Mouse (Mus musculus): Measurements from ENCODE around the gene Gm27029. TPM values are rescaled to one million over a fixed set of nuclear protein-coding genes. Genes with fewer than 3 reads are reported as not detected.

Gene Gm27029
- polyA plus RNA-seq, 1 experiment, result 3.1 TPM

- 81% methylated on average over 8 of the region's 8 CpGs for WGBS
- no peak within 1 kb of the TSS for H3K27ac ChIP-seq (ENCODE audit: insufficient read depth, low read length)
- H3K4me3 ChIP-seq (replicated peaks; ENCODE audit: insufficient read depth, low read depth, low read length), result no peak within 1 kb of the TSS
- no peak for DNase-seq
- no peaks in the 10 kb centered on the region for H3K27me3 ChIP-seq (ENCODE audit: control insufficient read depth, insufficient read depth, low read length)
- H3K4me1 ChIP-seq (ENCODE audit: control insufficient read depth, insufficient read depth, low read length), result no peaks in the 10 kb centered on the region
- TF ChIP-seq POLR2A (IDR thresholded peaks at IDR 0.05; ENCODE audit: borderline replicate concordance, insufficient read depth, low read length) (no peak), CTCF (IDR thresholded peaks at IDR 0.05; ENCODE audit: borderline replicate concordance, insufficient read depth, low read depth, low read length) (no peak)
Measured at GRCm38 (mm10) chr11:101367326-101367935, 57.2 kb downstream of the Gm27029 start, which contains the start of gene G6pc. G6pc (plus strand) TSS chr11:101367561.

- WGBS, result 83% methylated on average over 5 of the region's 5 CpGs
- Histone ChIP-seq H3K4me3 (replicated peaks; ENCODE audit: insufficient read depth, low read depth, low read length) (no peak overlapping the region), H3K4me1 (ENCODE audit: control insufficient read depth, insufficient read depth, low read length) (no peaks in the 10 kb centered on the region), H3K27ac (ENCODE audit: insufficient read depth, low read length) (no peak overlapping the region), H3K27me3 (ENCODE audit: control insufficient read depth, insufficient read depth, low read length) (no peaks in the 10 kb centered on the region)
- TF ChIP-seq POLR2A (IDR thresholded peaks at IDR 0.05; ENCODE audit: borderline replicate concordance, insufficient read depth, low read length) (no peak), CTCF (IDR thresholded peaks at IDR 0.05; ENCODE audit: borderline replicate concordance, insufficient read depth, low read depth, low read length) (no peak)
- DNase-seq, result no peak
Measured at GRCm38 (mm10) chr11:101364531-101364931, 60.1 kb downstream of the Gm27029 start.

- no peak for DNase-seq
- Histone ChIP-seq H3K27me3 (ENCODE audit: control insufficient read depth, insufficient read depth, low read length) (no peaks in the 10 kb centered on the region), H3K4me1 (ENCODE audit: control insufficient read depth, insufficient read depth, low read length) (no peaks in the 10 kb centered on the region), H3K27ac (ENCODE audit: insufficient read depth, low read length) (no peak overlapping the region), H3K4me3 (replicated peaks; ENCODE audit: insufficient read depth, low read depth, low read length) (no peak overlapping the region)
- no peak for TF ChIP-seq POLR2A (IDR thresholded peaks at IDR 0.05; ENCODE audit: borderline replicate concordance, insufficient read depth, low read length)
- TF ChIP-seq CTCF (IDR thresholded peaks at IDR 0.05; ENCODE audit: borderline replicate concordance, insufficient read depth, low read depth, low read length), result no peak
- 60% methylated on average over 3 of the region's 3 CpGs for WGBS
Measured at GRCm38 (mm10) chr11:101360651-101361113, 63.9 kb downstream of the Gm27029 start.

GRCm38 (mm10) chr11:101359776-101360175, 64.8 kb downstream of the Gm27029 start:
- TF ChIP-seq CTCF (IDR thresholded peaks at IDR 0.05; ENCODE audit: borderline replicate concordance, insufficient read depth, low read depth, low read length) (no peak), POLR2A (IDR thresholded peaks at IDR 0.05; ENCODE audit: borderline replicate concordance, insufficient read depth, low read length) (no peak)
- H3K27ac ChIP-seq (ENCODE audit: insufficient read depth, low read length), result no peak overlapping the region
- 73% methylated on average over 9 of the region's 9 CpGs for WGBS

GRCm38 (mm10) chr11:101357505-101358182, 67.0 kb downstream of the Gm27029 start:
- DNase-seq, result no peak
- H3K4me3 ChIP-seq (replicated peaks; ENCODE audit: insufficient read depth, low read depth, low read length), result no peak overlapping the region
- H3K27me3 ChIP-seq (ENCODE audit: control insufficient read depth, insufficient read depth, low read length), result no peaks in the 10 kb centered on the region
- no peaks in the 10 kb centered on the region for H3K4me1 ChIP-seq (ENCODE audit: control insufficient read depth, insufficient read depth, low read length)
- WGBS, result 77% methylated on average over 3 of the region's 3 CpGs
- no peak overlapping the region for H3K27ac ChIP-seq (ENCODE audit: insufficient read depth, low read length)
- no peak for TF ChIP-seq CTCF (IDR thresholded peaks at IDR 0.05; ENCODE audit: borderline replicate concordance, insufficient read depth, low read depth, low read length)
- no peak for TF ChIP-seq POLR2A (IDR thresholded peaks at IDR 0.05; ENCODE audit: borderline replicate concordance, insufficient read depth, low read length)

More at GRCm38 (mm10) chr11:101359776-101360175, 64.8 kb downstream of the Gm27029 start:
- no peak for DNase-seq
- Histone ChIP-seq H3K4me3 (replicated peaks; ENCODE audit: insufficient read depth, low read depth, low read length) (no peak overlapping the region), H3K4me1 (ENCODE audit: control insufficient read depth, insufficient read depth, low read length) (no peaks in the 10 kb centered on the region), H3K27me3 (ENCODE audit: control insufficient read depth, insufficient read depth, low read length) (no peaks in the 10 kb centered on the region)

Other genes with a start within 250 kb of the Gm27029 start
- 0.82 and 1.0 TPM in 2 replicates for gene Ccr10, start 249.4 kb downstream of the Gm27029 start, polyA plus RNA-seq (2012; rRNA removed)
- 64.4 and 70.7 TPM in 2 replicates for gene Ezh1, start 198.3 kb downstream of the Gm27029 start, polyA plus RNA-seq (2012; rRNA removed)
- 50.3 and 52.7 TPM in 2 replicates for gene Ramp2, start 178.8 kb downstream of the Gm27029 start, polyA plus RNA-seq (2012; rRNA removed)
- gene Vps25, start 171.1 kb downstream of the Gm27029 start, polyA plus RNA-seq (2012; rRNA removed), result 66.8 and 67.0 TPM in 2 replicates
- 2.6 and 3.1 TPM in 2 replicates for gene Wnk4, start 164.2 kb downstream of the Gm27029 start, polyA plus RNA-seq (2012; rRNA removed)
- 0.65 TPM in 2 replicates for gene Cntd1, start 145.8 kb downstream of the Gm27029 start, polyA plus RNA-seq (2012; rRNA removed)
- gene Coa3, start 145.7 kb downstream of the Gm27029 start, polyA plus RNA-seq (2012; rRNA removed), result 174 and 218 TPM in 2 replicates
- gene Becn1, start 122.5 kb downstream of the Gm27029 start, polyA plus RNA-seq (2012; rRNA removed), result 122 and 132 TPM in 2 replicates
- 98.4 and 100 TPM in 2 replicates for gene Psme3, start 108.6 kb downstream of the Gm27029 start, polyA plus RNA-seq (2012; rRNA removed)
- gene Aoc2, start 99.7 kb downstream of the Gm27029 start, polyA plus RNA-seq (2012; rRNA removed), result 2.9 and 3.0 TPM in 2 replicates
- 0.75 and 0.76 TPM in 2 replicates for gene Aoc3, start 94.2 kb downstream of the Gm27029 start, polyA plus RNA-seq (2012; rRNA removed)
- 0.08 TPM in 1 of 2 replicates, not detected in the other for gene G6pc, start 57.2 kb downstream of the Gm27029 start, polyA plus RNA-seq (2012; rRNA removed)
- gene Aarsd1, start 7.2 kb downstream of the Gm27029 start, polyA plus RNA-seq (2012; rRNA removed), result 53.2 and 55.3 TPM in 2 replicates
- 31.8 and 32.0 TPM in 2 replicates for gene Rundc1, start 289 bp upstream of the Gm27029 start, polyA plus RNA-seq (2012; rRNA removed)
- 1.2 and 1.8 TPM in 2 replicates for gene Ptges3l, start 537 bp upstream of the Gm27029 start, polyA plus RNA-seq (2012; rRNA removed)
- 400 and 422 TPM in 2 replicates for gene Rpl27, start 17.5 kb upstream of the Gm27029 start, polyA plus RNA-seq (2012; rRNA removed)
- gene Ifi35, start 23.6 kb upstream of the Gm27029 start, polyA plus RNA-seq (2012; rRNA removed), result 6.2 and 6.3 TPM in 2 replicates
- gene Rnd2, start 40.2 kb upstream of the Gm27029 start, polyA plus RNA-seq (2012; rRNA removed), result 216 and 275 TPM in 2 replicates
- 44.6 and 49.2 TPM in 2 replicates for gene Vat1, start 41.4 kb upstream of the Gm27029 start, polyA plus RNA-seq (2012; rRNA removed)
- gene Brca1, start 127.2 kb upstream of the Gm27029 start, polyA plus RNA-seq (2012; rRNA removed), result 0.59 and 0.67 TPM in 2 replicates
- 137 and 147 TPM in 2 replicates for gene Nbr1, start 127.4 kb upstream of the Gm27029 start, polyA plus RNA-seq (2012; rRNA removed)
- gene Tmem106a, start 157.4 kb upstream of the Gm27029 start, polyA plus RNA-seq (2012; rRNA removed), result 1.6 and 2.0 TPM in 2 replicates
- not detected in 2 replicates for gene Gm11634, start 174.5 kb upstream of the Gm27029 start, polyA plus RNA-seq (2012; rRNA removed)
- gene Rdm1, start 202.4 kb upstream of the Gm27029 start, polyA plus RNA-seq (2012; rRNA removed), result 13.7 and 13.9 TPM in 2 replicates
- gene Arl4d, start 240.7 kb upstream of the Gm27029 start, polyA plus RNA-seq (2012; rRNA removed), result 14.5 and 16.6 TPM in 2 replicates

All from cerebellum, adult 2 months (tissue).